Mouse (Mus musculus): Measurements from ENCODE around the gene Nagpa. TPM values are rescaled to one million over a fixed set of nuclear protein-coding genes. Genes with fewer than 3 reads are reported as not detected.

The Nagpa gene
- polyA plus RNA-seq (2017; shearing (Covaris generic)), result 15.5 TPM

GRCm38 (mm10) chr16:5203668-5204433 is at the start of gene Nagpa:
Gene Nagpa, minus strand, starts transcription at chr16:5204012.

GRCm38 (mm10) chr16:5233418-5234313 is 29.9 kb upstream of the Nagpa start, which contains the start of gene Alg1:
Gene Alg1, plus strand, starts transcription at chr16:5233621.

GRCm38 (mm10) chr16:5222140-5222539 is 18.3 kb upstream of the Nagpa start, which contains the start of gene AU021092:
Gene AU021092, minus strand, starts transcription at chr16:5222299.

GRCm38 (mm10) chr16:5147037-5147385 is 56.8 kb downstream of the Nagpa start, which contains the start of gene Sec14l5:
Gene Sec14l5, plus strand, starts transcription at chr16:5147109.

Other genes starting within 250 kb of the Nagpa start
- gene Anks3, start 239.8 kb downstream of the Nagpa start, polyA plus RNA-seq (2017; shearing (Covaris generic)), result 80.4 TPM
- not detected for gene Sept12, start 206.2 kb downstream of the Nagpa start, polyA plus RNA-seq (2017; shearing (Covaris generic))
- not detected for gene Smim22, start 196.7 kb downstream of the Nagpa start, polyA plus RNA-seq (2017; shearing (Covaris generic))
- gene Rogdi, start 190.5 kb downstream of the Nagpa start, polyA plus RNA-seq (2017; shearing (Covaris generic)), result 18.3 TPM
- gene Glyr1, start 154.1 kb downstream of the Nagpa start, polyA plus RNA-seq (2017; shearing (Covaris generic)), result 176 TPM
- gene Ubn1, start 154.0 kb downstream of the Nagpa start, polyA plus RNA-seq (2017; shearing (Covaris generic)), result 19.2 TPM
- gene Ppl, start 71.6 kb downstream of the Nagpa start, polyA plus RNA-seq (2017; shearing (Covaris generic)), result 0.20 TPM
- gene Sec14l5, start 56.9 kb downstream of the Nagpa start, polyA plus RNA-seq (2017; shearing (Covaris generic)), result 0.05 TPM
- gene AU021092, start 18.3 kb upstream of the Nagpa start, polyA plus RNA-seq (2017; shearing (Covaris generic)), result 0.20 TPM
- 33.0 TPM for gene Alg1, start 29.6 kb upstream of the Nagpa start, polyA plus RNA-seq (2017; shearing (Covaris generic))
- 47.9 TPM for gene Eef2kmt, start 52.0 kb upstream of the Nagpa start, polyA plus RNA-seq (2017; shearing (Covaris generic))

Data from activated CD4-positive, CD25-positive, alpha-beta regulatory T cell, adult 9 weeks (primary cell).